Mouse (Mus musculus): ENCODE data around the gene Mapk8ip1. TPM values are rescaled to one million over a fixed set of nuclear protein-coding genes. Genes with fewer than 3 reads are reported as not detected.

Gene Mapk8ip1
- polyA plus RNA-seq, 1 experiment from 2014 or later: 19.9 TPM

DNA sequence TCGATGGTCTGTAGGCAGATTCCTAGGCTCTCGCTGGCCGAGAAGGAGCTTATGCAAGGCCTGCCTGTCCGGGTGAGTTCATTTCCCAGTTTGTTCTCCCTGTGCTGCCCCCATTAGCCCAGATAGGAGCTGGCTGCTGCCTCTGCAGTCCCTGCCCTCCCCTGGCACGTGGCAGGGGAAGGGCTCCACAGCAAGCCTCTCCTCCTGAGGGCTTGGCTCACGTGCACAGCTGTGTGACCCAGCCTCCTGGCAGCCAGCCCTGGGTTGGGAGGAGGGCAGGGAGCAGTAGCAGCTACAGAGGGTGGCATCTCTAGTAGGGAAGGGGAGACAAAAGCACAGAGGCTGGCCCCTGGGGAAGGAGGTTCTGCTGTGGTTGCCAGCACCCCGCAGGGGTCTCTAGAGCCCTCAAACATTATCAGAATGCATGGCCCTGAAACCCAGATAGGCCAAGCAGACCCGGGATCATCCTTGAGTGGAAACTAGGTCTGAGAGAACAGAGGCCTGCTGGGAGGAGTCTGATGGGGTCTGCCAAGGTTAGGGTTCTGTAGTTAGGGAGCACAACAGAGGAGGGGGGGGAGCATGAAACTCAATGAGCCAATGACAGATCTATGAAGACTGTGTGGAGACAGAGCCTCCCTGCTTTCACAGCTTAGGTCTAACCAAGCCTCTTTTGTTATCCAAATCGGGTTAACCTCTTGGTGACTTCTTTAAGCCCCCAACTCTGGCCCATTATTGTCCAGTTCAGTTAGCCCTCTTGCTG, 22.8 kb upstream of the Mapk8ip1 start:
- no peak overlapping the region for H3K4me2 ChIP-seq (ENCODE audit: low read depth, severe bottlenecking)
- no peaks in the 10 kb centered on the region for H3K4me1 ChIP-seq (ENCODE audit: control insufficient read depth, insufficient read depth, low read length)
- H3K27me3 ChIP-seq (ENCODE audit: control insufficient read depth, insufficient read depth, low read length): no peaks in the 10 kb centered on the region
- DNase-seq (ENCODE audit: low spot score) (no peak), ATAC-seq (ENCODE audit: insufficient number of reproducible peaks, low FRiP score, low TSS enrichment, low read depth) (no peak)
- no peak overlapping the region for H3K9ac ChIP-seq (ENCODE audit: low read length)
- WGBS: 86% methylated on average over 9 of the region's 9 CpGs
- H3K27ac ChIP-seq (replicated peaks; ENCODE audit: low read depth, low read length): no peak overlapping the region
- no peaks in the 10 kb centered on the region for H3K9me3 ChIP-seq (ENCODE audit: control insufficient read depth, low read length)
- H3K4me3 ChIP-seq (ENCODE audit: low read depth, low read length): no peak overlapping the region
- no peaks in the 10 kb centered on the region; the same call in 1 of the 2 replicates for H3K36me3 ChIP-seq (ENCODE audit: control insufficient read depth, insufficient read depth, low read length)

DNA sequence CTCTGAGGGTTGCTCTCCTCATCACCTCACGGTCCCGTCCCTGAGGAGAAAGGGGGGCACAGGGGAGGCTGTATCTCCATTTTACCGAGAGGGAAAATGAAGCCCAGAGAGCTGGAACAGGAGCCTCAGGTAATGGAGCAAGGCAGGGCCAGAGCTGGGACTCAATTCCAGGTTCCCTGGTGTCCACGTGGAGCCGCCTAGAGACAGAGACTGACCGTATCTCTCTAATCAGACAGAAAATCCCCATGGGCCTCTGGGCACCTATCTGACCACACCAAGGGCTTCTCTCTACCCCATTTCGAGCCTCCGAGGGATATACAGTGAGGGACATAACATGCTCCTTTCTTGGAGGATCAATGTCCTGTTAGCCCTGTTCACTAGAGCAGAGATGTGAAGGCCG, 22.1 kb upstream of the Mapk8ip1 start:
- H3K36me3 ChIP-seq (ENCODE audit: control insufficient read depth, insufficient read depth, low read length): no peaks in the 10 kb centered on the region
- no peak overlapping the region for H3K4me3 ChIP-seq (ENCODE audit: low read depth, low read length)
- no peak overlapping the region for H3K4me2 ChIP-seq (ENCODE audit: low read depth, severe bottlenecking)
- DNase-seq (ENCODE audit: low spot score): no peak
- no peak for ATAC-seq (ENCODE audit: insufficient number of reproducible peaks, low FRiP score, low TSS enrichment, low read depth)
- H3K27me3 ChIP-seq (ENCODE audit: control insufficient read depth, insufficient read depth, low read length): no peaks in the 10 kb centered on the region
- H3K9me3 ChIP-seq (ENCODE audit: control insufficient read depth, low read length): no peaks in the 10 kb centered on the region
- H3K9ac ChIP-seq (ENCODE audit: low read length): no peak overlapping the region
- 92% methylated on average over 9 of the region's 9 CpGs for WGBS
- H3K27ac ChIP-seq (replicated peaks; ENCODE audit: low read depth, low read length): no peak overlapping the region
- no peaks in the 10 kb centered on the region for H3K4me1 ChIP-seq (ENCODE audit: control insufficient read depth, insufficient read depth, low read length)

DNA sequence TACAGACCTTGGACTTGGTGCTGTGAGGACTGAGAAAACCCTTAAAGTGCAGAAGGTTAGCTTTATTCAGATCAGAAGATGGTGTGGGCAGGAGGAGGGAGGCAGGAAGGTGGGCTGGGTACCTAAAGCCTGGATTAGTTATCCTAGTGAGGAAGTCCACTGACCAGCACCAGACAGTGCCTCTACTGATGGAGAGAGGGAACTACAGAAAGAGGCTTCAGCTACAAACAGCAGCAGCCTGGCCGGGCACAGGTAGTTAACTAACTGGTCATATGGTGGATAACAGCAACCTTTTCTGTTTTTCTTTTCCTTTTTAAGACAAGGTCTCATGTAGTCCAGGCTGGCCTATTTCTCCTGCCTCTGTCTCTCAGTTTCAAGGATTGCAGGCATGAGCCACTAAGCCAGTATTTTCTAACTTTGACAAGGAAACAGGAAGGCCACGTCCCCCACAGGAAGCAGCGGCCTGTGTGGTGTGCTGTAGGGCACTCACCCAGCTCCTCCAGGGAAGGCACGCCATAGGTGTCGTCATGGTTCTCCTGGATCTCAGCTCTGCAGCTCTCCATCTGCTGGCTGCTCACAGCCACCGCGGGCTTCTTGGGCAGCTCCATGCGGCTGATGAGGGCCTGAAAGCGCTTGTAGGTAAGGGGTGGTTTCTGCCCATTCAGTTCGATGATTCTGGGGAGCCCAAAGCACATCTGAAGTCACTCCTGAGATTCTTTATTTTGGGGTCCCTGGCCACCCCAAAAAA, 21.5 kb upstream of the Mapk8ip1 start:
- Histone ChIP-seq H3K4me1 (ENCODE audit: control insufficient read depth, insufficient read depth, low read length) (no peaks in the 10 kb centered on the region), H3K27ac (replicated peaks; ENCODE audit: low read depth, low read length) (no peak overlapping the region), H3K4me2 (ENCODE audit: low read depth, severe bottlenecking) (no peak overlapping the region), H3K4me3 (ENCODE audit: low read depth, low read length) (no peak overlapping the region), H3K9me3 (ENCODE audit: control insufficient read depth, low read length) (no peaks in the 10 kb centered on the region), H3K27me3 (ENCODE audit: control insufficient read depth, insufficient read depth, low read length) (no peaks in the 10 kb centered on the region), H3K36me3 (ENCODE audit: control insufficient read depth, insufficient read depth, low read length) (no peaks in the 10 kb centered on the region), H3K9ac (ENCODE audit: low read length) (no peak overlapping the region)
- WGBS: 82% methylated on average over 10 of the region's 10 CpGs
- peak; percentile 22 for DNase-seq (ENCODE audit: low spot score)
- ATAC-seq (ENCODE audit: insufficient number of reproducible peaks, low FRiP score, low TSS enrichment, low read depth): no peak

DNA sequence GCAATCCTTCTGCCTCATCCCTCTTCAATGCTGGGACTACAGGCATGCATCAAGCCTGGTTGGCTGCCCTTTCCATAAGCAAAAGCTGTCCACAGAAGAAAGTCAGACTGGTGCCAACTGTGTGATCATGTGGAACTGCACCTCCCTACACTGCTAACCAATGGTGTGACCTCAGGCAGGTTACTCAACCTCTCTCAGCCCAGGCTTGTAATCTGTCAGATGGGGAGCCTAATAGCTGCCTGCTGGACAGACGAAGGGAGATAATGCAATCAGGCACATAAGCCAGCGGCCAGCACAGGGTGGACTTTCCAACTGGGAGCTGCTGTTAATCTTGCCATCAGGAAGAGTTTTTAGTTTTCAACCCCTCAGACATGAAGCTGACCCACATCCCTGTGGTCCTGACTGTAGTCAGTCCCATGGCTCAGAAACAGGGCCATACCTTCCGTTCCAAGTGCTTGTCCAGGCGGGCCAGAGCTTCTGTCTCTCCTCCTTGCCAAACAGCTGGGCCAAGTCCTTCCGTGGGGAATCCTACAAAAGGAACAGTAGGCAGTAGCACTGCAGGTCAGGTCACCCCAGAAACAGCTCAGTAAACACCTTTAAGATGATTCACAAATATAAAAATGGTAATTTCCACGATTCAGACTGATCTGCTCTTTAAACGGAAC, 20.8 kb upstream of the Mapk8ip1 start:
- H3K4me3 ChIP-seq (ENCODE audit: low read depth, low read length): no peak overlapping the region
- H3K27me3 ChIP-seq (ENCODE audit: control insufficient read depth, insufficient read depth, low read length): no peaks in the 10 kb centered on the region
- 90% methylated on average over 7 of the region's 7 CpGs for WGBS
- no peak overlapping the region; the same call in 1 of the 2 replicates for H3K9ac ChIP-seq (ENCODE audit: low read length)
- no peaks in the 10 kb centered on the region for H3K9me3 ChIP-seq (ENCODE audit: control insufficient read depth, low read length)
- no peak for ATAC-seq (ENCODE audit: insufficient number of reproducible peaks, low FRiP score, low TSS enrichment, low read depth)
- no peak overlapping the region for H3K27ac ChIP-seq (replicated peaks; ENCODE audit: low read depth, low read length)
- H3K4me2 ChIP-seq (ENCODE audit: low read depth, severe bottlenecking): no peak overlapping the region
- no peak for DNase-seq (ENCODE audit: low spot score)
- H3K36me3 ChIP-seq (ENCODE audit: control insufficient read depth, insufficient read depth, low read length): no peaks in the 10 kb centered on the region
- no peaks in the 10 kb centered on the region for H3K4me1 ChIP-seq (ENCODE audit: control insufficient read depth, insufficient read depth, low read length)

DNA sequence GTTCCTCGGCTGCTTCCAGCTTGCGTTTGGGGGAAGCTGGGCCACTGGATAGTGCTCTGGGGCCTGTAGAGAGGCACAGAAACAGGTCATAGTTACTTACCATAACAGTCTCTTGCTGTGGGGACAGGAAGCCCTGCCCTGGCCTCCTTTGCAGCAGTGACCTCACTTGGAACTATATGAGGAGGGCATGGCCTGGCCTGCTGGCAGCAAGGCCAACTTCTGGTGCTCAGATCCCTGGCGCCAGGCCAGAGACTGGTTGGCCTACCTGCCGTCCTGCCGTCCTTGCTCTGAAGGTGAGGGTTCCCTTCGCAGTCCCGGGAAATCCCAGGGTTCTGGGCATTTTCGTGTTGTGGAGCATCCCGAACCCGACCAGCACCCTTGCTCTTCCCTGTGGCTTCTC, 10.6 kb upstream of the Mapk8ip1 start:
- 94% methylated on average over 10 of the region's 10 CpGs for WGBS
- H3K9ac ChIP-seq (ENCODE audit: low read length): no peak overlapping the region
- no peak overlapping the region for H3K27ac ChIP-seq (replicated peaks; ENCODE audit: low read depth, low read length)
- no peak overlapping the region for H3K4me3 ChIP-seq (ENCODE audit: low read depth, low read length)
- ATAC-seq (ENCODE audit: insufficient number of reproducible peaks, low FRiP score, low TSS enrichment, low read depth): no peak
- H3K4me2 ChIP-seq (ENCODE audit: low read depth, severe bottlenecking): no peak overlapping the region
- no peaks in the 10 kb centered on the region for H3K27me3 ChIP-seq (ENCODE audit: control insufficient read depth, insufficient read depth, low read length)
- no peaks in the 10 kb centered on the region for H3K4me1 ChIP-seq (ENCODE audit: control insufficient read depth, insufficient read depth, low read length)
- peaks cover 36% of the 10 kb centered on the region for H3K36me3 ChIP-seq (ENCODE audit: control insufficient read depth, insufficient read depth, low read length)
- no peaks in the 10 kb centered on the region for H3K9me3 ChIP-seq (ENCODE audit: control insufficient read depth, low read length)
- DNase-seq (ENCODE audit: low spot score): no peak

DNA sequence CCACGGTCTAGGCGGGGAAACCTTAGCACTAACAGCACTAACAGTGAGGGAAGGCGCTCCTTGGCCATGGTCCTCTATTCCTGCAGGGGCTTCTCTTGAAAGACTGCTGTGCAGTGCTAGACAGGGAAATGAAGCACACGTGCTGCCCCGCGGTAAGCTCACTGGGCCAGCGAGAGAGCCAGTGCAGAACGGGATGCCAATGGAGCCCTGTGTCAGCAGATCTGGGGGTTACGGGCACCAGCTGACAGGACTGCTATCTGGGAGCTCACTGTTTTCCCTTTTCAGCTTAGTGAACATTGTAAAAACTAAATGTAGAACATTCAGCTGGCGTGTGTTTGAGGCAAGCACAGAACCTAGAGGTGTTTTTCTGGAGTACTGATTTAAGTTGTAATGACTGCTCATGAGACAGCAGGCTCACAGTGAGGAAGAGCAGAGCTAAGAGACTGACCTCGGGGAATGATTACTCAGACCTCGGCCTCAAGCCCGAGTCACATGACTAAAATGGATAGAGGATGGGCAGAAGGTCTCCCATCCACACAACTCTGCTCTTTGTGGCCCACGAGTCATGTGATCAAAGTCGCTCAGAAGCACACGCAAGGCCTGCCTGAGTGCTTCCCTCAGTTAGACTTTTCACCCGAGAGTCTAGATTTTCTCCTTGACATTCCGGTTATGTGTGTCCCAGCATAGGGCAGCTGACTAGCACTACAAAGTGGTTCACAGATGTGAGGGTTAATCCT, 7.4 kb upstream of the Mapk8ip1 start:
- 91% methylated on average over 18 of the region's 18 CpGs for WGBS
- no peak overlapping the region for H3K9ac ChIP-seq (ENCODE audit: low read length)
- no peaks in the 10 kb centered on the region for H3K4me1 ChIP-seq (ENCODE audit: control insufficient read depth, insufficient read depth, low read length)
- no peak for DNase-seq (ENCODE audit: low spot score)
- no peak overlapping the region for H3K4me2 ChIP-seq (ENCODE audit: low read depth, severe bottlenecking)
- H3K4me3 ChIP-seq (ENCODE audit: low read depth, low read length): no peak overlapping the region
- peaks cover 30% of the 10 kb centered on the region; the same call in 1 of the 2 replicates for H3K36me3 ChIP-seq (ENCODE audit: control insufficient read depth, insufficient read depth, low read length)
- H3K27ac ChIP-seq (replicated peaks; ENCODE audit: low read depth, low read length): no peak overlapping the region
- H3K27me3 ChIP-seq (ENCODE audit: control insufficient read depth, insufficient read depth, low read length): no peaks in the 10 kb centered on the region
- no peaks in the 10 kb centered on the region for H3K9me3 ChIP-seq (ENCODE audit: control insufficient read depth, low read length)
- ATAC-seq (ENCODE audit: insufficient number of reproducible peaks, low FRiP score, low TSS enrichment, low read depth): no peak

DNA sequence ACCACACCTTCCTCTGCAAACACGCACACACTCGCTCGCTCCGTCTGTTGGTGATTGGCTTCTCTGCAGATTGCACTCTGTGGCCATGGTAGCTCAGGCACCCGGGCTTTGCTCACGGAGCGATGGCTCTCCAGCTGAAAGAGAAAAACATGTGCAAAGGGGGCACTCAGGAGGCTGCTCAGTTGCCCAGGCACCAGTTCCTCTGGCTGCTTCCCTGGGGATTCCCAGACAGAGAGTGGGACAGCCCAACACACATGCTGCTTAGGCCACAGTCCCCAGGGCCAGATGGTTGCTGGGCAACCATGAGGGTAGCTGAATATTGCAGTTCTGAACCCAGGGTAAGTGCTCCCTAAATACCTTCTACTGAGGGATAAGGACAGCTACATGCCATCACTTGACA, 4.6 kb upstream of the Mapk8ip1 start:
- peaks cover 18% of the 10 kb centered on the region; the same call in 1 of the 2 replicates for H3K36me3 ChIP-seq (ENCODE audit: control insufficient read depth, insufficient read depth, low read length)
- no peak for ATAC-seq (ENCODE audit: insufficient number of reproducible peaks, low FRiP score, low TSS enrichment, low read depth)
- H3K9ac ChIP-seq (ENCODE audit: low read length): no peak overlapping the region
- no peak overlapping the region for H3K4me3 ChIP-seq (ENCODE audit: low read depth, low read length)
- WGBS: 97% methylated on average over 7 of the region's 7 CpGs
- no peaks in the 10 kb centered on the region for H3K9me3 ChIP-seq (ENCODE audit: control insufficient read depth, low read length)
- 0 out of 2 replicates have a peak, but pooled peaks cover 2% of the 10 kb centered on the region for H3K27me3 ChIP-seq (ENCODE audit: control insufficient read depth, insufficient read depth, low read length)
- no peak for DNase-seq (ENCODE audit: low spot score)
- peaks cover 5% of the 10 kb centered on the region for H3K4me1 ChIP-seq (ENCODE audit: control insufficient read depth, insufficient read depth, low read length)
- no peak overlapping the region for H3K4me2 ChIP-seq (ENCODE audit: low read depth, severe bottlenecking)
- no peak overlapping the region for H3K27ac ChIP-seq (replicated peaks; ENCODE audit: low read depth, low read length)

DNA sequence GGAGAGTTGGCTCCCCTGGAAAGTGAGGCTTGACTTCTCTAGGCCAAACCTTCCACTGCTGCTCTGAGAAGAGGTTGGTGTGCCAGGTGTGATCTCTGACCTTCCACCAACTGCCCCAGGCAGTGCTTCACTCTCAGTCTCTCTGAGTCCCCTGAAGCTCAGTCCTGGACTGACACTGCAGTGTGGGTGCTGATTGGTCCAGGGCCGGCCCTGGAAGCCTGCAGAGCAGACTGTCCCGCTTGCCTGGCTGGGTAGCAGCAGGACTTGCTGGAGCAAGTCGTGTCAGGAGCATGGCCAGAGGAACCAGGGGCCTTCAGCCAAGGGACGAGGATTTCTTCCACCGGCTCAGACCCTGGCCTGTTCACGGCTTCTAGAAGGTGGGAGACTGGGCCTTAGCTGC, 3.7 kb upstream of the Mapk8ip1 start:
- Histone ChIP-seq H3K9me3 (ENCODE audit: control insufficient read depth, low read length) (no peaks in the 10 kb centered on the region), H3K27me3 (ENCODE audit: control insufficient read depth, insufficient read depth, low read length) (0 out of 2 replicates have a peak, but pooled peaks cover 6% of the 10 kb centered on the region)
- 77% methylated on average over 6 of the region's 6 CpGs for WGBS

More for the DNA sequence above, 3.7 kb upstream of the Mapk8ip1 start:
- ATAC-seq (ENCODE audit: insufficient number of reproducible peaks, low FRiP score, low TSS enrichment, low read depth) (no peak), DNase-seq (ENCODE audit: low spot score) (no peak)
- Histone ChIP-seq H3K9ac (ENCODE audit: low read length) (no peak overlapping the region), H3K27ac (replicated peaks; ENCODE audit: low read depth, low read length) (no peak overlapping the region), H3K36me3 (ENCODE audit: control insufficient read depth, insufficient read depth, low read length) (peaks cover 12% of the 10 kb centered on the region; the same call in 1 of the 2 replicates), H3K4me2 (ENCODE audit: low read depth, severe bottlenecking) (no peak overlapping the region), H3K4me1 (ENCODE audit: control insufficient read depth, insufficient read depth, low read length) (peaks cover 7% of the 10 kb centered on the region), H3K4me3 (ENCODE audit: low read depth, low read length) (no peak overlapping the region)

Data from limb, embryonic 11.5 days (tissue).